Mouse (Mus musculus) bone marrow, adult 2 months (tissue): ENCODE results near the gene Orai1. TPM values are rescaled to one million over a fixed set of nuclear protein-coding genes. Genes with fewer than 3 reads are reported as not detected.
A peak's percentile ranks its signal among the peaks of the same experiment; 100 is the strongest.

Experiments used
- H3K27ac ChIP-seq: fragments of 200-500 bp; 2 replicates; pipeline ENCODE4 v1.5.1; 2012; ENCODE audit warnings: low read depth, mild to moderate bottlenecking, control low read depth, inconsistent platforms, low read length; ENCODE audit not compliant: control insufficient read depth, poor library complexity, insufficient read depth
- H3K4me1 ChIP-seq: fragments of 200-500 bp; 2 replicates; pipeline ENCODE4 v1.6.1; 2011; ENCODE audit warnings: low read length; ENCODE audit not compliant: control insufficient read depth, insufficient read depth
- H3K4me3 ChIP-seq: fragments of 200-500 bp; replicated peaks from 2 replicates; pipeline ENCODE3; 2011; ENCODE audit warnings: mild to moderate bottlenecking, low read depth, low read length, control low read depth; ENCODE audit not compliant: control insufficient read depth
- CTCF ChIP-seq: fragments of 200-500 bp; IDR thresholded peaks from 2 replicates; pipeline ENCODE4 v1.5.1; 2011; ENCODE audit warnings: low read length, control low read depth; ENCODE audit not compliant: control insufficient read depth, insufficient read depth
- POLR2A ChIP-seq: fragments of 200-500 bp; IDR thresholded peaks from 2 replicates; pipeline ENCODE4 v1.6.1; 2011; ENCODE audit warnings: low read depth, mild to moderate bottlenecking, control low read depth, low read length, borderline replicate concordance; ENCODE audit not compliant: control insufficient read depth
- WGBS: fragments of 180-500 bp; shearing (Covaris S2); methylation state at CpG from one replicate; pipeline ENCODE4 v1.1.7; 2018; 5-methylcytosine and 5-hydroxymethylcytosine counted together
- polyA plus RNA-seq: library from polyadenylated mRNA; stranded (reverse); fragments of >200 nt; gene quantifications from 2 replicates; pipeline ENCODE4 v1.2.4, GENCODE M21; 2011; ENCODE audit warnings: low replicate concordance; ENCODE audit not compliant: missing spikeins, insufficient read depth, insufficient read length

Orai1 gene
- polyA plus RNA-seq, 1 experiment: 30.8 TPM

DNA sequence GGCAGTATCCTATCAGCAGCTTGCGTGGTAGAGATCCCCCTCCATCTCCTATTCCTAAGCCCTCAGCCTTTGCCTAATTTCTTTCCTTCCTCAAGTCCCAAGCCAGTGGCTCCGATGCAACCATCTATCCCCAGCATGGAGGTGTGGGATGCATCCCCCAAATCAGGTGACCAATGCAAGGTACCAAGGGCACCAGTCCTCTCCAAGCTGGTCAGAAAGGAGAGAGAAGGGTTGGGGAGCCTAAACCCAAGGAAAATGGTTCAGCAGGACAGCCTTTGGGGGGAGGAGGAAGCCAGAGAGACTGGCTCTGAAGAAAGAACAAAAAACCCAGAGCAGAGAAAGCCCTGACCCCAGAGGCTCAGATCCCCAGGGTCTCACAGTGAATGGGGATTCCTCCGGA, 29.6 kb upstream of the Orai1 start:
- 77% methylated on average over 3 of the region's 3 CpGs for WGBS
- H3K4me3 ChIP-seq: no peak overlapping the region
- no peak overlapping the region for H3K27ac ChIP-seq
- no peaks in the 10 kb centered on the region; the same call in 1 of the 2 replicates for H3K4me1 ChIP-seq
- no peak for TF ChIP-seq POLR2A

- Histone ChIP-seq H3K4me3 (no peak overlapping the region), H3K4me1 (no peaks in the 10 kb centered on the region; the same call in 1 of the 2 replicates), H3K27ac (no peak overlapping the region)
- no peak for TF ChIP-seq CTCF
- no peak for TF ChIP-seq POLR2A
- WGBS: 73% methylated on average over 8 of the region's 8 CpGs
These were observed 28.8 kb upstream of the Orai1 start for GRCm38 (mm10) chr5:122986091-122986493.

DNA sequence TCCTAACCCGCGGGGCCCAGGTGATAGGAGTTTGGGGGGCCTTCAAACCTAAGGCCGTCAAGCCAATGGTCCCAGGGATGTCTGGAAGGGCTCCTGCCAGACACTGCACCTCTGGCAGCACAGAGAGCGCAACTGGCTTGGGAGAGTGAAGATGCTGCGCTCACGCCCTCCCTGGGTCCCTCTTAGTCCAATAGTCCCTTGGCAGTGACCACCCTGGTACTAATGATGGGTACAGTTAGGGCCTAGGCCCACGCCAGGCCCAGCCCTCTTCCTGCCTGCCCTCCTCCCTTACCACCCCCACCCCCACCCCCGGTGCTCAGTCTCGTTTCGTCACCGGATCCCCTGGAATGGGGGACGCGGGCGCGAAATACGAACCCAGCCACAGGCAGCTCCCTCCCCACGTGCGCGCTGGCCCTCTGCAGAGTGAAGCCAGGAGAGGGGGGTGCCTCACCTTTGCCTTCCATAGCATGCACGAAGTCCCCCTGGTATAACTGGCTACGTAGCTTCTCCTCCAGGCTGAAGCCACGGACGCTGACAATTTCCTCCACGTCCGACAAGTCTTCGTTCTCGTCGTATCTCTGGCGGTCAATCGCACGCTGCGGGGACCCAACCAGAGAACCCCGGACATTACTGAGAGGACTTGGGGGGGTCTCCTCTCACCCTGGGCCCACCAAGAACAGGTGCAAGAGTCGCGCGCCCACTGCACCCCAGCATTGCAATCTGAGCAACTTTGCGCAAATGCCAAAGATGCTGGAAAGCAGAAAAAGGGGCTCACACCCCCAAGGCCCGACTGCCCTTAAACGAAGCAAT, 27.5 kb upstream of the Orai1 start:
- 8% methylated on average over 39 of the region's 39 CpGs for WGBS
- H3K4me1 ChIP-seq: no peaks in the 10 kb centered on the region; the same call in 1 of the 2 replicates
- no peak overlapping the region for H3K27ac ChIP-seq

DNA sequence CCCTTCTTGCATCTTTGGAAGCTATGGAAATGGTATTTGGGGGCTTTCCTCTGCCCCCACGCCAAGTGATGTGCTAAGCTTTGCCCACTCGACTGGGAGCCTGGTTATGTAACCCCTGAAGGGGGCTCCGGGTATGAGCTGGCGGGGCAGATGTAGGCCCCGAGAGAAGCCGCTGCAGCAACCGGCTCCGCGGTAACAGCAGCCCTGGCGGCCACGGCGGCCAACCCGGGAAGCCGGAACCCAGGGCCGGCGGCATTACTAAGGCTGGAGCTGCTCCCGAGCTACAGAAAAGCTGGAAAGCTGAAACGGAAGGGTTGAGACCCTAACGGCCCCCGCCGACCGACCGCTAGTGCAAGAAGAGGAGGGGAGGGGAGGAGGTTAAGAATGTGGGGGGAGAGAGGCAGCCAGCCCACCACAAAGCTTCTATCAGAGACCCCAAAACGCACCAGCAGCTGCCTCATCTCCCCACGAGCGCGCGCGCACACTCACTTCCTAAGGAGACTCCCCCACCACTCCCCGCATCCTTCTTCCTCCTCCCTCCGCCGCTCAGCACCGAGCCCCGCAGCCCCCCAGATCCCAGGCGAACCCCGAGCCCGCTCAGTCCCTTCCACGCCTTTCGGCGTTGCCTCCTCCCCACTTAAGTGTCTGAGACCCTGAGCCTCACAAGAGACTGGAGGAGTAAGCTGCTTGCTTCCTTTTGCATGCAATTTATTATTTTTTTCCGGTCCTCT, 26.7 kb upstream of the Orai1 start:
- WGBS: under 1% methylated on average over 41 of the region's 41 CpGs
- H3K4me1 ChIP-seq: no peaks in the 10 kb centered on the region; the same call in 1 of the 2 replicates
- no peak overlapping the region; the same call in 1 of the 2 replicates for H3K27ac ChIP-seq
- H3K4me3 ChIP-seq: peak overlapping the region; percentile 55
- TF ChIP-seq CTCF: no peak
- no peak for TF ChIP-seq POLR2A

More for the DNA sequence above, 27.5 kb upstream of the Orai1 start:
- H3K4me3 ChIP-seq: peak overlapping the region; percentile 55
- TF ChIP-seq POLR2A (no peak), CTCF (no peak)

DNA sequence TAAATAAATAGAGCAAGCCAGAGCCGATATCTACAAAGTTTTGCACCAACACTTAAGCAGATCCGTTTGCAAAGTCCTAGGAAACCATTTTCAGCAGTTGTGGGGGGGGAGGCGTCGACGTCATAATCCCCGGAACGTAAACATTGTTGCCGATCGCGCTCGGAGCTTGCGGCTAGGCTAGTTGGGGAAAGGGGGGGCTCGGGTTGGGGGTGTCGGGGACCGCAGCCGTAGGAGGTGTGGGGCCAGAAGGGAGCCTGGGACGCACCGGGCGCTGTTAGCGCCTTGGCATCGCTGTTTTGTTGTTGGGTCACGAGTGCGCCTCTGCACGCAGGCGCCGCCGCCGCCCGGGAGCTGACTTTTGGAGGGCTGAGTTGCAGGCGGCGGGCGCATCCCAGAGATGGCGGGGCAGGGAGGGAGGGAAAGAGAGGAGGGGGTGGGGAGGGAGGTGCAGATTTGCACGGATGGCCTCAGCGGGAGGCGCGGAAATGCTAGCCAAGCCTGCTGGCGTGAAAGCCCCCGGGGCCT, 25.8 kb upstream of the Orai1 start:
- Histone ChIP-seq H3K4me3 (peak overlapping the region; percentile 58), H3K27ac (peak overlapping the region; percentile 57), H3K4me1 (no peaks in the 10 kb centered on the region; the same call in 1 of the 2 replicates)
- TF ChIP-seq CTCF (no peak), POLR2A (peak; percentile 39; the same call in 1 of the 2 replicates)
- under 1% methylated on average over 39 of the region's 39 CpGs for WGBS

GRCm38 (mm10) chr5:122989551-122990330, 25.1 kb upstream of the Orai1 start, which contains the start of gene Kdm2b:
Gene Kdm2b (minus strand): TSS chr5:122989823.
- 9% methylated on average over 15 of the region's 15 CpGs for WGBS
- Histone ChIP-seq H3K4me3 (peak within 1 kb of the TSS; percentile 58), H3K4me1 (no peaks in the 10 kb centered on the region; the same call in 1 of the 2 replicates), H3K27ac (peak within 1 kb of the TSS; percentile 57)
- no peak for TF ChIP-seq POLR2A
- no peak for TF ChIP-seq CTCF

GRCm38 (mm10) chr5:122990411-122991160, 24.3 kb upstream of the Orai1 start:
- Histone ChIP-seq H3K4me1 (no peaks in the 10 kb centered on the region; the same call in 1 of the 2 replicates), H3K4me3 (no peak overlapping the region), H3K27ac (peak overlapping the region; percentile 54; the same call in 1 of the 2 replicates)
- WGBS: 22% methylated on average over 16 of the region's 16 CpGs
- no peak for TF ChIP-seq POLR2A
- no peak for TF ChIP-seq CTCF
